8 mouse cellular contexts compared by ENCODE assay signal in genomic region chr9:65140936-65141305, GRCm38 (mm10). TPM values are rescaled to one million over a fixed set of nuclear protein-coding genes. Genes with fewer than 3 reads are reported as not detected.
DNase-seq lines count a peak whose midpoint lies in the region; ATAC-seq and TF ChIP-seq lines count a peak whose summit lies in the region.

Igdcc3 (plus strand) TSS chr9:65141189.

- H3K9ac ChIP-seq in midbrain, embryonic 11.5 days (ENCODE audit: low read length) = peak within 1 kb of the TSS; percentile 99

- peak within 1 kb of the TSS; percentile 90 for H3K4me3 ChIP-seq in megakaryocyte, embryonic 14.5 days (replicated peaks)
- H3K4me3 ChIP-seq in midbrain, embryonic 11.5 days (ENCODE audit: low read depth, low read length) = peak within 1 kb of the TSS; percentile 99

- H3K4me2 ChIP-seq in midbrain, embryonic 11.5 days = peak within 1 kb of the TSS; percentile 62

- TF ChIP-seq POLR2A in brain, embryonic 14.5 days (IDR thresholded peaks at IDR 0.05; ENCODE audit: borderline replicate concordance, extremely low read depth, insufficient read depth, insufficient read length, poor library complexity, severe bottlenecking) = peak; percentile 86; the same call in 1 of the 2 replicates

- DNase-seq in brain, embryonic 14.5 days (ENCODE audit: low read depth) = peak; percentile 89
- peak; percentile 79 for DNase-seq in forelimb bud, embryonic 11.5 days (ENCODE audit: low read depth, low spot score)
- DNase-seq in kidney, postnatal 14 days = peak; percentile 69
- DNase-seq in midbrain, embryonic 11.5 days (ENCODE audit: low spot score, missing footprints) = peak; percentile 98
- peak; percentile 33 for DNase-seq in testis, postnatal 14 days (ENCODE audit: low spot score)

- H3K36me3 ChIP-seq in megakaryocyte, embryonic 14.5 days (replicated peaks; ENCODE audit: low read length) = no peaks in the 10 kb centered on the region
- H3K36me3 ChIP-seq in midbrain, embryonic 11.5 days (ENCODE audit: control insufficient read depth, insufficient read depth, low read length) = peaks cover 16% of the 10 kb centered on the region; the same call in 1 of the 2 replicates

- no peak for TF ChIP-seq CTCF in brain, embryonic 14.5 days (IDR thresholded peaks at IDR 0.05; ENCODE audit: borderline replicate concordance, extremely low read depth, insufficient read depth, insufficient read length)

- ATAC-seq in megakaryocyte, adult 5-6 weeks (ENCODE audit: poor library complexity, severe bottlenecking) = no peak
- peak; percentile 86 for ATAC-seq in midbrain, embryonic 11.5 days (ENCODE audit: low FRiP score)
- ATAC-seq in monocyte, adult 5-6 weeks (replicated peaks; ENCODE audit: insufficient number of reproducible peaks, low FRiP score, low TSS enrichment, poor library complexity, severe bottlenecking) = no peak

- peak within 1 kb of the TSS; percentile 96 for H3K27ac ChIP-seq in midbrain, embryonic 11.5 days (ENCODE audit: low read depth, low read length)

- H3K27me3 ChIP-seq in megakaryocyte, embryonic 14.5 days (replicated peaks) = peaks cover 90% of the 10 kb centered on the region
- H3K27me3 ChIP-seq in midbrain, embryonic 11.5 days (ENCODE audit: control insufficient read depth, insufficient read depth, low read length) = no peaks in the 10 kb centered on the region; the same call in 1 of the 2 replicates

- peaks cover 31% of the 10 kb centered on the region for H3K4me1 ChIP-seq in megakaryocyte, embryonic 14.5 days
- peaks cover 52% of the 10 kb centered on the region for H3K4me1 ChIP-seq in midbrain, embryonic 11.5 days (ENCODE audit: control insufficient read depth, insufficient read depth, low read length)

- under 1% methylated on average over 30 of the region's 48 CpGs for WGBS in midbrain, embryonic 11.5 days

- no peaks in the 10 kb centered on the region for H3K9me3 ChIP-seq in megakaryocyte, embryonic 14.5 days
- no peaks in the 10 kb centered on the region for H3K9me3 ChIP-seq in midbrain, embryonic 11.5 days (ENCODE audit: control insufficient read depth, low read length)

RNA-seq across cellular contexts. Expression of gene Igdcc3, which starts in this region (rescaled TPM):
- not detected in 2 replicates for polyA plus RNA-seq in megakaryocyte, embryonic 14.5 days (2012; ENCODE audit: insufficient read depth, low replicate concordance)
- not detected in 2 replicates for total RNA-seq in megakaryocyte, adult 5-6 weeks (2015)
- not detected in 2 replicates for total RNA-seq in megakaryocyte, adult 5-6 weeks (2017)
- polyA plus RNA-seq in brain, embryonic 14.5 days (2012; rRNA removed) = 15.0 and 19.6 TPM in 2 replicates
- polyA plus RNA-seq in midbrain, embryonic 11.5 days (2014; fragmentation: Nextera tagmentation; extraction: Ambion mirVana) = 115 and 145 TPM in 2 replicates
- not detected in 3 replicates for total RNA-seq in monocyte, adult 5-6 weeks (2017)

Comparison
In these comparisons a context has a peak if more than half of its experiments do, and no peak if none do; other contexts are left out.
1. RNA of gene Igdcc3 (polyA plus RNA-seq): 115 to 145 TPM in midbrain, embryonic 11.5 days and 15.0 to 19.6 TPM in brain, embryonic 14.5 days; not detected in megakaryocyte, embryonic 14.5 days; every median in the first group is over 10 times any median in the second.
2. DNase-seq: peak in every context shown above with its lines; median percentile 98 in midbrain, embryonic 11.5 days; 89 in brain, embryonic 14.5 days; 79 in forelimb bud, embryonic 11.5 days; 69 in kidney, postnatal 14 days; 33 in testis, postnatal 14 days.